Mouse (Mus musculus) limb, embryonic 11.5 days (tissue): ENCODE results near the gene Casq2. TPM values are rescaled to one million over a fixed set of nuclear protein-coding genes. Genes with fewer than 3 reads are reported as not detected.

Source experiments
- ATAC-seq: fragments of 200-750 bp; cut with Nextera tagmentation; 2 replicates; pipeline ENCODE4 v1.8.0; 2017; ENCODE audit warnings: low read depth; ENCODE audit not compliant: insufficient number of reproducible peaks, low FRiP score, low TSS enrichment
- DNase-seq: peaks from one replicate; pipeline ENCODE4 v3.0.0-alpha.2; 2015; ENCODE audit warnings: low spot score
- H3K27ac ChIP-seq: fragments of 300-500 bp; sonication (generic); replicated peaks from 2 replicates; pipeline ENCODE4 v1.5.1; 2014; ENCODE audit warnings: low read depth, mild to moderate bottlenecking, low read length
- H3K27me3 ChIP-seq: fragments of 300-500 bp; sonication (generic); 2 replicates; pipeline ENCODE4 v1.6.1; 2014; ENCODE audit warnings: mild to moderate bottlenecking, low read length, mixed read lengths; ENCODE audit not compliant: control insufficient read depth, insufficient read depth
- H3K36me3 ChIP-seq: fragments of 300-500 bp; sonication (generic); 2 replicates; pipeline ENCODE4 v1.6.1; 2014; ENCODE audit warnings: mild to moderate bottlenecking, low read length, moderate library complexity, mixed read lengths; ENCODE audit not compliant: control insufficient read depth, insufficient read depth
- H3K4me1 ChIP-seq: fragments of 300-500 bp; sonication (generic); 2 replicates; pipeline ENCODE4 v1.6.1; 2014; ENCODE audit warnings: low read length, mixed read lengths; ENCODE audit not compliant: control insufficient read depth, insufficient read depth
- H3K4me2 ChIP-seq: fragments of 300-500 bp; sonication (generic); 2 replicates; pipeline ENCODE4 v1.6.1; 2014; ENCODE audit warnings: low read depth, mild to moderate bottlenecking, moderate library complexity; ENCODE audit not compliant: severe bottlenecking
- H3K4me3 ChIP-seq: fragments of 300-500 bp; sonication (generic); 2 replicates; pipeline ENCODE4 v1.5.1; 2014; ENCODE audit warnings: low read depth, low read length
- H3K9ac ChIP-seq: fragments of 300-500 bp; sonication (generic); 2 replicates; pipeline ENCODE4 v1.6.1; 2014; ENCODE audit warnings: mild to moderate bottlenecking, low read length
- H3K9me3 ChIP-seq: fragments of 300-500 bp; sonication (generic); 2 replicates; pipeline ENCODE4 v1.6.1; 2016; ENCODE audit warnings: low read length; ENCODE audit not compliant: control insufficient read depth
- WGBS: fragments of 180-500 bp; shearing (Covaris S2); extraction: QIAGEN DNeasy Blood & Tissue Kit; methylation state at CpG from one replicate; pipeline ENCODE4 v1.1.7; 2014; 5-methylcytosine and 5-hydroxymethylcytosine counted together
- polyA plus RNA-seq: library from polyadenylated mRNA; unstranded; fragments of >200 nt; fragmentation: Nextera tagmentation; extraction: Ambion mirVana; gene quantifications from 2 replicates; pipeline ENCODE4 v1.2.1, GENCODE M21; 2014

Casq2 gene
- polyA plus RNA-seq, 1 experiment from 2014 or later: 2.4 TPM

DNA sequence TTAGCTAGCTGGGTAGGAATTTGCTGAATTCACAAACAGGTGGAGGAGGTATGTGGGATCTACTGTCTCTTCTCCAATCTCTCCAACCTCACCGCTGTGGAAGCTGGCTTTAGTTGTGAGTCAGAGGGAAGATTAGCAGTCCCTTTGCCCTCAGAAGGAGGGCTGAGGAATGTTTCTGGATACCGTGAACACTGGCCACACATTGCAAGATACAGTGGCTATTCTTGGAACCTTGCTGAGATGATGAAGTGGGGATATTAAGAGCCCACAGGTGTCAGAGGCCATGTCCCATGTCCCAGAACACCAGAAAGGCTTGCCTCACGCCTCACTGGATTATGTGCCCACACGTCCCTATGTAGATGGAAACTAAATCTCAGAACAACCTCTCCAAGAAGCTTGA is 17.0 kb upstream of the Casq2 start:
- Histone ChIP-seq H3K4me3 (no peak overlapping the region), H3K4me2 (no peak overlapping the region), H3K4me1 (no peaks in the 10 kb centered on the region), H3K9me3 (no peaks in the 10 kb centered on the region), H3K9ac (no peak overlapping the region), H3K36me3 (no peaks in the 10 kb centered on the region), H3K27me3 (no peaks in the 10 kb centered on the region), H3K27ac (no peak overlapping the region)
- ATAC-seq: no peak
- DNase-seq: no peak
- WGBS: 84% methylated on average over 4 of the region's 4 CpGs

DNA sequence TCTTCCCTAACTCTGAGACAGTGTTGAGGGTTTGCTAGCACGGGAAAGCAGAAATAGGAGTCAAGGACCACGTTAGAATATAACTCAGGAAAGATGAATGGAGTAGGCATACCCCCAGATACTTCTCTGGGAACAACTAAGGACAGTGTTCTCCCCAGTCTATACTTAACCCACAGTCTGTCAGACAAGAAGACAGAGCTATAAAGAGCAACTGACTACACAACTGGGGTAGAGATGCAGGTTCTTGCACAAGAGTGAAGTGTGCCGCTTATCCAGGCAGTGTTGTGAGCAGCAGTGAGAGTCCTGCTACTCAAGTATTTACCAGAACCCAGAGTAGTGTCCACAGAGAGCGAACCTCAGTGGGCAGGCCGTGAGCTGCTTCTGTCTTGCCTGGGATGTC is 16.5 kb upstream of the Casq2 start:
- no peak for ATAC-seq
- no peak overlapping the region for H3K9ac ChIP-seq
- no peak overlapping the region for H3K27ac ChIP-seq
- H3K4me2 ChIP-seq: no peak overlapping the region
- DNase-seq: no peak
- H3K27me3 ChIP-seq: no peaks in the 10 kb centered on the region
- no peak overlapping the region for H3K4me3 ChIP-seq
- H3K4me1 ChIP-seq: no peaks in the 10 kb centered on the region
- no peaks in the 10 kb centered on the region for H3K36me3 ChIP-seq
- 77% methylated on average over 5 of the region's 5 CpGs for WGBS
- H3K9me3 ChIP-seq: no peaks in the 10 kb centered on the region

DNA sequence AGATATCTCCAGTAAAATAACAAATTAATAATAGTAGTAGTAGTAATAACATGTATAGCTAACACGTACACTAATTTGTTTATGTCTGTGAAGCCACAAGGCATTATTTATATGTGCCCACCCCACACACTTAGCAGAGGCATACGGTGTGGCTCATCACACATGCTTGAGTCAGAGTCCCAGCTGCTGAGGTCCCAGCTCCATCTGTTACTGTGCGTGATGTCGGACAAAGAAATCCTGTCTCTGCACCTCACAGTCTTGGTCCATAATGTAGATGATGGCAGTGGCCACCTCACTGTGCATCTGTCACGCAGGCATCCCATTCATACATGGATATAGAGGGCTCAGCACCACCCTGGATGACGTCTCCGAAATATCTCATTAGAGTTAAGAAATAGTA is 15.9 kb upstream of the Casq2 start:
- Histone ChIP-seq H3K4me2 (no peak overlapping the region), H3K9me3 (no peaks in the 10 kb centered on the region), H3K4me3 (no peak overlapping the region), H3K9ac (no peak overlapping the region), H3K27ac (no peak overlapping the region), H3K4me1 (no peaks in the 10 kb centered on the region), H3K36me3 (no peaks in the 10 kb centered on the region), H3K27me3 (no peaks in the 10 kb centered on the region)
- 92% methylated on average over 7 of the region's 7 CpGs for WGBS
- DNase-seq (no peak), ATAC-seq (no peak)

DNA sequence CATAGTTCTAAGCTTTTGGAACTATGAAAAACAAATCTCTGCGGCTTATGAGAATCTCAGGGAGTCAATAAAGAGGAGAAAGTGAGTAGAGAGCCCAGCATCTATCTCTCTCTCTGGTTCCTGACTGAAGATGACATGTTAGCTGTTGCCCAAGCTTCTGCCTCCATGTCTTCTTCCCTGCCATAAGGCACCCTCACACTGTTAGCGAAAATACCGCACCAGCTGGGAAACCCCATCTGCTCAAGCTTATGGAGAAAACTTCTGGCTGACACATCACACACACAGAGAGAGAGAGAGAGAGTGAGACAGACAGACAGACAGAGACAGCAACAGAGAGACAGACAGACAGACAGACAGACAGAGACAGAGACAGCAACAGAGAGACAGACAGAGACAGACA is 15.2 kb upstream of the Casq2 start:
- no peaks in the 10 kb centered on the region for H3K9me3 ChIP-seq
- H3K9ac ChIP-seq: no peak overlapping the region
- H3K27me3 ChIP-seq: no peaks in the 10 kb centered on the region
- H3K27ac ChIP-seq: no peak overlapping the region
- no peak overlapping the region for H3K4me3 ChIP-seq
- no peak overlapping the region for H3K4me2 ChIP-seq
- H3K36me3 ChIP-seq: no peaks in the 10 kb centered on the region
- ATAC-seq (no peak), DNase-seq (no peak)
- H3K4me1 ChIP-seq: no peaks in the 10 kb centered on the region
- 99% methylated on average over 3 of the region's 3 CpGs for WGBS

DNA sequence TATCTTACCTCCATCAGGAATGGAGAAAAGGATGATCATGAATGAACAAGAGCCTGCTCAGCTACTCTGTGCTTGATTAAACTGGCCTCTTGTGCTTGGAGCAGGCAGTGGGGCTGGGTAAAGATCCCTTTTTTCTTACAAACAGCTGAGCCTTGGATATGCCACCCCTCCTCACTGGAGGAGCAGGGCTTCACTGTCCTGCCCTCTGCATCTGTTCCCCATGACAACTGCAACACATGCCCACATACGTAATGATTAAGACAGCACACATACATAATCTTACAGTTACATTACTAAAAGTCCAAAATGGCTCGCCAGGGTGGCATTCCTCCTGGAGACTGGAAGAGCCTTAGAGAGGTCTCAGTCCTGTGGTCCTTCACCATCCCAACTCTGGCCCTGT is 6.8 kb upstream of the Casq2 start:
- H3K4me2 ChIP-seq: no peak overlapping the region
- ATAC-seq (no peak), DNase-seq (no peak)
- H3K36me3 ChIP-seq: no peaks in the 10 kb centered on the region
- H3K9ac ChIP-seq: no peak overlapping the region
- H3K27ac ChIP-seq: no peak overlapping the region
- H3K4me1 ChIP-seq: no peaks in the 10 kb centered on the region
- H3K27me3 ChIP-seq: no peaks in the 10 kb centered on the region
- no peak overlapping the region for H3K4me3 ChIP-seq
- no peaks in the 10 kb centered on the region for H3K9me3 ChIP-seq
- 80% methylated on average over 2 of the region's 2 CpGs for WGBS

DNA sequence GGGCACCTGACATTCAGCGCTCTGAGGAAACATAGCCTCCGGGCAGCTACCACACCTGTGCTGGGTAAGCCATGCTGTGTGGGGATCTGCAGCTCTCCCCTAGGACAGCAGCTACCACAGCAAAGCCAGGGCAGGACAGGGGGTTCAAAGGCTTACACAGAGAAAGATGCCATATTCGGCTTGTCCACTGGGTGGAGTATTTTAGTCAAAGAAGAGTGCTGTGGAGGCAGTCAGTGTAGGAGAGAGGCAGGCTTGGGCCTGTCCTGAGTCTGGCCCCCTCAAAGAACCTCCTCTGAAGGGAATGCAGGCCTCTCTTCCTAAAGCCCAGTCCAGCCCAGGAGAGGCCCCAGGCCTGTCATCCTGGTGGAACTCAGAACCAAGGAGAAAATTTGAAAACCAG is 4.4 kb upstream of the Casq2 start:
- H3K36me3 ChIP-seq: no peaks in the 10 kb centered on the region
- no peak overlapping the region for H3K4me2 ChIP-seq
- no peaks in the 10 kb centered on the region for H3K9me3 ChIP-seq
- DNase-seq (peak; percentile 87), ATAC-seq (peak; percentile 68; the same call in 1 of the 2 replicates)
- H3K4me1 ChIP-seq: no peaks in the 10 kb centered on the region
- no peak overlapping the region for H3K9ac ChIP-seq
- WGBS: 11% methylated on average over 3 of the region's 3 CpGs
- no peak overlapping the region for H3K4me3 ChIP-seq
- H3K27me3 ChIP-seq: no peaks in the 10 kb centered on the region
- H3K27ac ChIP-seq: no peak overlapping the region

DNA sequence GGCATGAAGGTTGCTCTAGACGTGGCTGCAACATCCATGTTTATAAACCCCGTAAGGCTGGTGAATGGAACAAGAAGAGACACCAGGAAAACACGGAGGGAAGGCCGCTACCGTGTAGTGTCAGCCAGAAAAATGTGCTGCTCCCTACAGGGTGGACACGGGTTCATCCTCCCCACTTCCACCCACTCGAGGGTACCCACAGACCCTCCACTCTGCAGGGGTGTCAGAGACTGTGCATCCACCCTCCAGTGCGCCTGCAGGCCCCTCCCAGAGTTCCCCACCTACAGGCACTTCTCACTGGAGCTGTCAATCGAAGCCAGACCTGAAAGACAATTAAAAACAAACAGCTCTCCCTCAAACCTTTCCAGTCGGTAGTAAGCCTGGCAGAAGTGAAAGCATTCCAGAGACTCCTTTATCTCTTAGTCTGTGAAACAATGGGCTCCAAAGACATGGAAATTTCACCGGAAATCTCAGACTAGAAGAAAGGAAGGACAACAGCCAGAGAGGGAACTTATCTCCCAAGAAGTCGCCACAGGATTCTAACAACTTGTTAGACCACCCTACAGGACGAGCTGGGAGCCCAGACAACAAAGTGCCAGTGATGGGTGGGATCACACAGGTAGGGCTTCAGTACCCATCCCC is 2.5 kb upstream of the Casq2 start:
- 28% methylated on average over 13 of the region's 13 CpGs for WGBS
- Histone ChIP-seq H3K36me3 (no peaks in the 10 kb centered on the region), H3K9me3 (no peaks in the 10 kb centered on the region), H3K4me3 (no peak overlapping the region), H3K27me3 (no peaks in the 10 kb centered on the region), H3K4me2 (no peak overlapping the region), H3K27ac (no peak overlapping the region), H3K9ac (no peak overlapping the region), H3K4me1 (no peaks in the 10 kb centered on the region)
- DNase-seq: no peak
- ATAC-seq: no peak

DNA sequence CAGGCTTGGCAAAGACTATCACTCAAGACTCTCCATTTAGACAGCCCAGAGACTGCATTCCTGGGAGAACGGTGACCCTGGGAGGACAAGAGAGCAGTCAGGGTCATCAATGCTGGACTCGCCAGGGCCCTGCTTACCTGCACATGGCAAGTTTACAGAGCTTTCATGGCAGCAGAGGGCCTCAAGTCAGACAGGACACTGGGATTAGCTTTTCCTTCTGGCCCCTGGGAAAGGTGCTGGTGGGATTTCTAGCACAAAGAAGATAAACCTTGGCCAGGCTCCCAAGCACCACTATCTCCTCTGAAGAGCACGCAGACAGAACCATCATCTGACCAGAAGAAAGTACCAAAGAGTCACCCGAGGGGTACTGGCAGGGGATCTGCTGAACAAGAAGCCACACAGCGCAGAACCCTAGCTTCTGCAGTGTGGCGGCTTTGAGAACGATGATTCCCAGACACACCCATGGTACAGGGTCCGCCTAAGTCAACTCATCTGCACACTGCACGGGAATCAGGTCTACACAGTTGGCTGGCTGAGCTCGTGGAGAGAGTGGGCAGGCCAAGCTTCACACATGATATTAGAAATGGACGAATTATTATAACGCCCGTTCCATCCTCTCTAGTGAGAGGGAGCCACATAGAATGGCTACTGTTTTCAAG is 1.3 kb upstream of the Casq2 start:
- Histone ChIP-seq H3K27me3 (no peaks in the 10 kb centered on the region), H3K9me3 (no peaks in the 10 kb centered on the region), H3K27ac (no peak overlapping the region), H3K4me1 (no peaks in the 10 kb centered on the region), H3K36me3 (no peaks in the 10 kb centered on the region), H3K4me2 (no peak overlapping the region), H3K4me3 (no peak overlapping the region), H3K9ac (no peak overlapping the region)
- DNase-seq (no peak), ATAC-seq (no peak)
- 68% methylated on average over 13 of the region's 13 CpGs for WGBS

DNA sequence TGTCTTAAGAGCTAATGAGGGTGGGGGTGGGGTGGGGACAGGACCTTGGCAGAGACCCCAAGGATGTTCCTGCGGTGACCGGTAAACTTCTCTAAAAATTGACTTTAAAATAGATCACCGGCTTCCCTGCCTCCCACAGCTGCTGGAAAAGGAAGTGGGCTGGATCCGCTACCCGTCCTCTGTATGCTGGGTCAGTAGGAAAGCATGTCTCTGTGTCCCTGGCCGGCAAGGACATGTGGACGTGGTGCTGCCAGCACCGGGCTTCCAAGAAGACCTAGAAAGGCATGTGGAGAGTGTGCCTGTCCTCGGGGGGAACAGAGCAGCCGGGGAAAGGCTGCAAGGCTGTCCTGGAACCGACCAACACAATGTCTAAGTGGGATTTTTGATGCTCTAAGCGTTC is 496 bp upstream of the Casq2 start:
- ATAC-seq: no peak
- Histone ChIP-seq H3K36me3 (no peaks in the 10 kb centered on the region), H3K27ac (no peak overlapping the region), H3K9ac (no peak overlapping the region), H3K4me3 (no peak overlapping the region), H3K4me2 (no peak overlapping the region), H3K9me3 (no peaks in the 10 kb centered on the region), H3K27me3 (no peaks in the 10 kb centered on the region), H3K4me1 (no peaks in the 10 kb centered on the region)
- no peak for DNase-seq
- WGBS: 43% methylated on average over 12 of the region's 12 CpGs
